Mouse (Mus musculus): ENCODE measurements around the gene Vav2.

The Vav2 gene

GRCm38 (mm10) chr2:27426855-27427457 is at the start of gene Vav2:
Vav2 (minus strand) TSS chr2:27427033.
- DNase-seq (ENCODE audit: low spot score): peak; percentile 96

- DNase-seq (ENCODE audit: low spot score): peak; percentile 96
Observed at GRCm38 (mm10) chr2:27475495-27476302, 48.9 kb upstream of the Vav2 start.

GRCm38 (mm10) chr2:27474621-27475484 is 48.0 kb upstream of the Vav2 start:
- DNase-seq (ENCODE audit: low spot score): peak; percentile 44

- DNase-seq (ENCODE audit: low spot score): peak; percentile 17
Observed at GRCm38 (mm10) chr2:27473911-27474310, 47.1 kb upstream of the Vav2 start.

- no peak for DNase-seq (ENCODE audit: low spot score)
Observed at GRCm38 (mm10) chr2:27473061-27473765, 46.4 kb upstream of the Vav2 start.

GRCm38 (mm10) chr2:27471170-27471584 is 44.3 kb upstream of the Vav2 start:
- DNase-seq (ENCODE audit: low spot score): no peak

- DNase-seq (ENCODE audit: low spot score): no peak
Observed at GRCm38 (mm10) chr2:27470535-27470934, 43.7 kb upstream of the Vav2 start.

- DNase-seq (ENCODE audit: low spot score): no peak
Observed at GRCm38 (mm10) chr2:27469991-27470355, 43.1 kb upstream of the Vav2 start.

GRCm38 (mm10) chr2:27469292-27469990 is 42.6 kb upstream of the Vav2 start:
- no peak for DNase-seq (ENCODE audit: low spot score)

- DNase-seq (ENCODE audit: low spot score): no peak
Observed at GRCm38 (mm10) chr2:27462901-27463300, 36.1 kb upstream of the Vav2 start.

GRCm38 (mm10) chr2:27461881-27462660 is 35.2 kb upstream of the Vav2 start:
- no peak for DNase-seq (ENCODE audit: low spot score)

- no peak for DNase-seq (ENCODE audit: low spot score)
Observed at GRCm38 (mm10) chr2:27460651-27461050, 33.8 kb upstream of the Vav2 start.

GRCm38 (mm10) chr2:27460163-27460562 is 33.3 kb upstream of the Vav2 start:
- DNase-seq (ENCODE audit: low spot score): no peak

GRCm38 (mm10) chr2:27459735-27460134 is 32.9 kb upstream of the Vav2 start:
- DNase-seq (ENCODE audit: low spot score): no peak

GRCm38 (mm10) chr2:27450226-27450625 is 23.4 kb upstream of the Vav2 start:
- DNase-seq (ENCODE audit: low spot score): no peak

GRCm38 (mm10) chr2:27447782-27448181 is 20.9 kb upstream of the Vav2 start:
- no peak for DNase-seq (ENCODE audit: low spot score)

- DNase-seq (ENCODE audit: low spot score): no peak
Observed at GRCm38 (mm10) chr2:27446812-27447211, 20.0 kb upstream of the Vav2 start.

- no peak for DNase-seq (ENCODE audit: low spot score)
Observed at GRCm38 (mm10) chr2:27445910-27446309, 19.1 kb upstream of the Vav2 start.

- DNase-seq (ENCODE audit: low spot score): no peak
Observed at GRCm38 (mm10) chr2:27443450-27443708, 16.5 kb upstream of the Vav2 start.

- DNase-seq (ENCODE audit: low spot score): no peak
Observed at GRCm38 (mm10) chr2:27442708-27443449, 16.0 kb upstream of the Vav2 start.
